Mouse (Mus musculus): ENCODE results near the gene Msi2.

Gene Msi2

DNA sequence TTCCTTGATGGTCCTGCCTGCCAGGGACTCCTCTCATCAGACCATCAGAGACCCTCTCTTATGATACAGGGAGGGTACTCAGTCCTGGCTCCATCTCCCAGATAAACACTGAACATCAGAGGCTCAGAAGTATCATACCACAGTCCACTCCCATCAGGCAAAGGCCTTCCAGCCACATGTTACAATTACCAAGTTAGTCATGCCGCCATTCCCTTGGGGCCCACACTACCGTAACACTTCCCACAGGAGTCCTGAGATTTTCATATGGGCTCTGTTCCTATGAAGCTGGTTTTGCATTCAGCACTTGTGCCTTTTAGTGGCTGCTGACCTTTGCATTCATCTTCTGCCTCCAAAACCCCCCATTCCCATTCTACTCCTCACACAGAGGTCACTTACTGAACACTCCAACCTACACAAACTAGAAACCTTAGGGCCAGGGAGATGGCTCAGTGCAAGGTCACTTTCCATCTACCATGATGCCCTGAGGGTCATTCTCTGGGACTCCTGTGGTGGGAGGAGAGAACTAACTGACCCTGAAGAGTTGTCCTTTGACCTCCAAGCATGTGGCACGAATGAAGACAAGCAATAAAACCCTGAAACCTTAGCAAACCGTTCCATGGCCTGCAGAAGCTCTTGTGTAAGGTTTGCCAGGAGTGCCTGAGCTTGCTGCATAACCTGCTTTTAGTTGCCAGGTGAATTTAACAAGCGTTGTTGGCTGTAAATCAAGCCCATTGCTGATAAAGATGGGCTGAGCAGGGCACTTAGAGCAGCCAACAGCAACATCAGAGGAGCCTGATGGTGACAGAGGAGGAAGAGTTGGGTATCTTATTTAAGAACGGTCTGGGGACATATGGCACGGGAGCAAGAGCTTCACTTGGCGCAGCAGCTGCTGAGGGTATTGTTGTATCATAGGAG lies 323.0 kb downstream of the Msi2 start:
- DNase-seq, result no peak

DNA sequence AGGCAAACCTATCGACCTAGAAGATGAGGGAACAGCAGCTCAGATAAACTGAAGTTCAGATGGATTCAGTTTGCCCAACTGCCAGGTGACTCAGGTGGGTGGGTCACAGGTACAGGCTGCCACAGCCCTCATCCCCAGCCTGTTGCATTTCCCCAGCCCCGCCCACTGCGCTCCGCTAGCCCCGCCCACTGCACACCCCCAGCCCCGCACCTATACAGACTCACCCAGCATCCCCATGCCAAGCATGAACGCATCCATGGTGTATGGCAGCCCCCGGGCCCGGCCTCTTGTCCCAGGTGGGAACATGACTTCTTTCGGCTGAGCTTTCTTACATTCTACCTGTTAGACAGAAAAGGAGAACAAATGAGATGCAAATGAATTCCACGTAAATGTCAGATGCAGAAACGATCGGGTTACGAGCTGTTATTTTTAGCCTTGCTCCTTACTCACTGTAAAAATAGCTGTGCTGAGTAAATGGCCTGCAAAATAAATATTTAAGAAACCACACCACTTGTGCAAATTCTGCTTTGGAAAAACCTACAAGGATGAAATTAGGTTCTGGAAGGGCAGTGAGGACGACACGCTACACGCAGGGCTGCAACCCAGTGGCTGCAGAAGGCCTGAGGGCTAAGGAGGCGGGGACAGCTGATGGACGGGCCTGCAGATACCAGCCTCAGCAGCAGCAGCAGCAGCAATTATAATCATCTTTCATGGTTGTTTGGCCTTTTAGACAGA lies 323.8 kb downstream of the Msi2 start:
- no peak for DNase-seq

DNA sequence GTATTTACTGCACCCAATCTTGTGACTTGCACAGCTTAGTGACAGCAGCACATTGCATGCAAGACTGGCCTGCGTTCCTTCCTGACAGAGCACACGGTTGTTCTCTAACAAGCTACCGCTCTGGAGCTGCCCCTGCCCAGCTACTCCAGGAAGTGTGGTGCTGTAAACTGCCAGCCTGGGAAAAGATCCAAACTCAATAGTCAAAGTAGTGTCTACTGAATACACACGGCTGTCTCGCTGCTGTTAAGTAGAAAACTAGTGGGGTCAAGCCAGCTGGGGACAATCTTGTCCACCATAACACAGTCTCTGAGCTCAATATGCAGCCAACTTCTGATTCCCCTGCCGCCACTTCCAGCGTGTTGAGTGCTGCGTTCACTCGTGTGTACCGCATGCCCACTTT lies 325.6 kb downstream of the Msi2 start:
- peak; percentile 13 to 35 for DNase-seq

DNA sequence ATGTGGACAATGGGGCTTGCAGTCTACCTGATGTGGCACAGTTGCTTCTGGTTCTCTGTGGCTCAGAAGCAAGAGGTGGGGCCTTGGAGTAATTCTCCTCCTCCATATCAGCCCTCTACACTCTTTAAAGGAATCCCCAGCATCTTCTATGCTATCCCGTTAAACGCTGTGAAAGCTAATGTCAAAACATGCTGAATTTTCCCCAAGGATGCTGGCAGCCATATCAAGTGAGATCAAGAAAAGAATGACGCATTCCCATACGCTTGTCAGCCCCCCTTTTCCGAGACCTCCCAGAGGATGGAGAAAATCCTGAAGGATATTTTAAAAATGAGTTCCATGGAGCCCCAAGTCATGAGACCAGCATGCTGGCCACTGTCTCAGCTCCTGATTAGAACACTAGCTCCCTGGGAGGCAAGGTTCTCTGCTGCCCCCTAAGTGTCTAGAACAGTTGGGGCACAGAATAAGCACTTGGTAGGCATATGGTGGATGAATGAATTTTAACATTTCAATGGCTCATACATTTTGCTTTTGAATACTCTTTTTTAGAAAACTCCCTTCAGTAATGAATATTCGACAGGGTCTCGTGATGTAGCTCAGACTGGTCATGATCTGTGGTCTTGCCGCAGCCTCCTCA lies 327.0 kb downstream of the Msi2 start:
- no peak for DNase-seq

DNA sequence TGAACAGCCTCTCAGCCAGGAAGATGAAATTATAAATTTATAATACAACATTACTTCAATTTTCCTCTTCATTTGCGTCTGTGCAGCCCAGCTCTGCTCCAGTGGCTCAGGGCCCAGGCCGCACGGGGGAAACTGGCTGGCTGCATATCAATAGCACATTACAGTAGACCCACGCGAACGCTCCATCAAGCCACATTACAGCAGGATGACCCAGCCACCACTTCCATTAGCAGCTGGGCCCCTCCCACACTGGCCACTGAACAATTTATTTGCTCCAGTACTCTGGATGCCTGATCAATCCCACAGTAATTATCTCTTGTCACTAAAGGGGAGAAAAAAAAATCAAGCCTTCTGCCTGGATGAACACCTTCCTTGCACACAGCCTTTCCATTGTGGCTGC lies 328.8 kb downstream of the Msi2 start:
- no peak for DNase-seq

DNA sequence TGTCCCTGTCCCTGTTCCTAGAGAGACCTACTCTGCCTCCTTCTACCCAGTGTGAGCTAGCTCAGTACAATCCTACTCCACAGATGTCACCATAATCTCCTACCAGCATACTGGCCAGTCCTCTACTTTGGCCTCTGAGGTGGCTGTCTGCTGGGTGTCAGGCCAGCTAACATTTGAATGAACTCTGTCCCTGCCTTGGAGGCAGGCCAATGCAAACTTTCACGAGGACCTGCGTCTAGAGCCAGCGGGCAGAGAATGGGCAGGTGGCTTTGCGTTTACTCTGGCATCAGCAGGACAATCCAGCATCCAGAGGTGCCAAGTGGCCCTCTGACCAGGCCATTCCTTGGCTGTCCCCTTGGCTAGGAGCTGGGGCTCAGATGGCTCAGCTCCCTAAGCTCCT lies 331.4 kb downstream of the Msi2 start:
- peak; percentile 53 to 73 for DNase-seq

DNA sequence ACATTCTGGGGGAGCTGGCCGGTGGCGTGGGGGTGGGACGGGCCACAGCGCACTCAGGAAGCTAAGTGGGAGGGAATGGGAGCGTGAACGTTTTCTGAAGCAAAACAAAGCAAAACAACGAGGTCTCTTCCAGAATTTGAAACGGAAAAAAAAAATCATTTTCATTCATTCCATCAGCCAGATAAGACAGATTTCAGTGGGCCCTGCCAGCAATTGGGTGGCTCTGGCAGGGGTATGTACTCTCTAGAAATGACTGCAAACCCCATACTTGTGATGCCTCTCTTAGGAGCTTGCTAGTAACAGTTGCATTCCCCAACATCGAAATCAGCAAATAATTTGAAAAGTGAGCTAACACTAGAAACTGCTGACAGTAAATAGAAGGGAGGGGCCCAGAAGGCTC lies 335.9 kb downstream of the Msi2 start:
- no peak for DNase-seq

DNA sequence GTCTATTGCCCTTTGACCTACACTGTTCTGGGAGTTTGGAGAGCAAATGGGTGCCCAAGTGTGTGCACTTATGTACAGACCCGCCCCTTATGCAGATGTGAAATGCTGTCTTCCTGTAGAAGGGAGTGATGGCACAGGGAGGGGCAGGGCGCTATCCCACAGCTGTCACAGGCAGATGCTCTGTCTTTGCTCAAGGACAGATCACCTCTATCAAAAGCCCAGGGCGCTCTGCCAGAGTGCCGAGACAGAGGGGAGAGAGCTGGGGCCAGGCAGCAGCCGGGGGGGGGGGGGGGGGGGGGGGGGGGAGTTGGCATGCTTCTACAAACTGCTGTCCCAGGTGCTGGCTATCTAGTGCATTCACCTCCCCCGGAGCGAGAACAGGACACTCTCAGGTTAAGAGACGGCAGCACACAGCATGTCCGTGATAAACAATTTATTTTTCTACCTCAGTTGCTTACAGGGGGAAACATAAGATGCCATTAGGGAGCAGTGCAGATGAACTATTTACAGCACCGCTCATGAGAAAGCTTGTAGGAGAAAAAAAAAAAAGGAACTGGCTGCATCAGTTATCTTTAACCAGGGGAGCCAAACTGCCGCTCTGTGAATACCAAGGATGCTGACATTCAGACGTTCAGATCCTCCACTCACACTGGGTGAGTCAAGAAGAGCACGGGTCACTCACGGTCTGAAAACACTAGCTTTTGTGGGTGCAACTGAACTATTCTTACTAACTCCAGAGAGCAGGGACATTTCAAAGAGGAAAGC lies 337.0 kb downstream of the Msi2 start:
- DNase-seq, result no peak

DNA sequence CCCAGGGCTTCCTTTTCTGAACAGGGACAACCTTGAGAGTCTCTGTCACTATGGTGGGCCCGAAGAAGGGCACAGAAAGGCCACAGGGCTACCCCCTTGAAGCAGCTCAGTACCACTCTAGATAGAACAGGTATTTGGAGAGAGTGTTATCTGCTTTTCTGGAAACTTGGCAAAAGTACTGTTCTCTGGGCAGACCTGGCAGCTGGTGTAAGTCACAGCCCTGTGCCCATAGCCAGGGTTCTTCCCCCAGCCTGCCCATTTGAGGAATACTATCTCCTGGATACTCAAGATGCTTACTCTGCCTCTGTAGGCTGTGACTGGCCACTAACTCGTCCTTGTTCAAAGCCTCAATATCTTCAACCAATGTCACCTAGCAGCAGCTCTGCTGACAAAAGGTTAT lies 338.7 kb downstream of the Msi2 start:
- no peak for DNase-seq

DNA sequence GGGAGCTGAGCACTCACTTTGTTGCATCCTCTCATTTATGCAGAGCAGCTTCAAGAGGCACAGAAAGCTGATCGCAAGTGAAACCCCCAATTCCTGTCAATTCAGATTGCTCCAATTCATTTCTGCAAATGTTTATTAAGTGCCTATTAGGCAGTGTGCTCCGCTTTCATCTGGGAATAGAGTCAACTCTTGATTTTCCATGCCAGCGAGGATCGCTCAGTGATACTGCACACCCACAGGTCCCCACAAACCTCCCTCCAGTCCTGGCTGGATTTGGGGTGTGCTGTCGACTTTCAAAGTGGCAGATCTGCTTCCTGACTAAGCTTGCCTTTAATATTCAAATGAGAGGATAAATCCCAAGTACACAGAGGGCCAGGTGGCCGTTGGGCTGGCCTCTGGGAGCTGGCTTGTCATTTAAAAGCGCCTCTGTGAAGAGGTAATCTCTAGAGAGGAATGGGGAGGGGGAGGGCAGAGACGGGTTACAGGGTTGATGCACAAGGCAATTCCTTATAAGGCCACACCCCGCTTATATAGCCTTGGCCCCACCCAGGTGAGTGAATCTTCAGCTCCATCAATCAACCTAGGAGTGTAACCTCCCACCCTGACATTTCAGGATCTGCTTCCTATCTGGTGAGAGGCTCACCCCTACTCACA lies 339.5 kb downstream of the Msi2 start:
- no peak for DNase-seq

DNA sequence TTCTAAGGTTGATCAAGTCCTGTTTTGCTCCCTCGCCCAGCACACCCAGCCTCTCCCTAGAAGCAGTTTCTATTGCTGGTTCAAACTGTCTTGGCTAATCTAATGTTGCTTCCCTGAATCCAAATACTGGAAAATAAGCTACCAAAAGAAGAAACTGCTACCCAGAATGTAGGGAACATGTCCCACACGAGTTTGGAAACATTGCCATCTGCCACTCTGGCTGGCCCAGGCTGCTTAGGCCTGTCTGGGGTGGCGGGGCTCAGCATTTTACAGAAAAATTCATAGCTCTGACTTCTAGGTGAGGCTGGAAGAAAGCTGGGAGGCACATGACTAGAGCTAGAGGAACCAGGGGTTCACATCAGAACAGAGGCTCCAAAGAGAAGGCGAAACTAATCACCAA lies 345.7 kb downstream of the Msi2 start:
- DNase-seq, result no peak

DNA sequence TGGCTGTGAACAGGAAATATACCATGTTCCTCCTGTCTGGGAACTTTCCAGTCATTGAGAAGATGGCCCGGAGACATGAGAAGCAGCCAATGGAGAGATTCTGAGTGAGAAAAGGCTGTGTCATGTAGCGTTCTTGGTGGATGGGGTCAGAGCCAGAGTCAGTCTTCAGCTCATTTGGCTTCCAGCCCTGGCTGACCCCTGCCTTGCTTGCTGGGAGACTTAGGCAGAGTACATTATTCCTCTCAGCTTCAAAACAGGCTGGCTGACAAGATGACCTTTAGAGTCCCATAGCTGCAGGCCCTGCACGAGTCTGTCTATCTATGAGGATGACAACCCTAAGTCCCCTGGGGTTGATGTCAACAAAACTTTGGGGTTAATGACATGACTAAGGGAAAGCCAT lies 348.4 kb downstream of the Msi2 start:
- DNase-seq, result peak; percentile 15 to 67

DNA sequence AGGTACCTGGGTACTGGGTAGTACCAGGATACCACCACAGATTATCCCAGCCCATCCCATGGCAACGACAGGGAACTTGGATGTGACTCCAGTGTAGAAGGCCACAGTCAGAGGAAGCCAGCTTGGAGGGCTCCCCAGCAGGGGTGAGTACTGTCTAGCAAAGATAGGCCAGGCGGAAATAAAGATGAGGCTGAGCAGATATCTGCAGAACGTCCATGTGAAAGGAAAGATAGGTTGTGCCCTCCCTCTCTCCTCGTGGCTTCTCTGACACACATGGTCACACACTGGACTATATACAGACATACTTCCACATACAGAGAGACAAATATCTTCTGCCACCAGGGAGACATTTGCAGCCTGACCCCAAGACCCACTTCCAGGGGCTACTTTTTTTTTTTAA lies 350.8 kb downstream of the Msi2 start:
- no peak for DNase-seq

DNA sequence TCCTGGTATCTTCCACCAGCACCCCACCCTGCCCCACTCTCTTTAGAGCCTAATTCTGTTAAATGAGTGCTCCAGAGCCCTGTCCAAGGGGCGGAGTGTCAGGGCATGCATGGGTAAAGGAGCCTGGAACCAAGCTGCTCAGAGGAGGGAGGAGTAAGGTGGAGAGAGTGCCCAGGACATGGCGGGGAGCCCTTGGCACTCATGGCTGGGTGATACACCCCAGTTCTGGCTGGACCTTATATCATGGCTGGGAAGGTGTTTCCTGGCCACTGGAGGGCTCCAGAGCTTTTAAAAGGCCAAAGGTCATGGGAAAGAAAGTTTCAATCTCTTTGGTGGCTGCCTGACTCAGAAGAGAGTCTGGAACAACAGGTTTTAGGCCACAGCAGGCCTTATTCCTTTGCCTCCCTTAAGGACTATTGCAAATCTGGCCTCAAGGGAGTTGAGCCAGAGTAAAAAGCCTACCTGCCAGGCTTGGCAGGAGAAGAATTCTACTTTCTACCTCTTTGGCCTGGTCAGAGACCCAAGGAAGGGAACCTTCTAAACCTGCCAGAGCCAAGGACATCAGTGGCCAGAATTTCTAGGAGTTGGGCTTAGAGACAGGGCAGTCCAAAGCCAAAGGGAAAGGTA lies 352.3 kb downstream of the Msi2 start:
- no peak for DNase-seq

DNA sequence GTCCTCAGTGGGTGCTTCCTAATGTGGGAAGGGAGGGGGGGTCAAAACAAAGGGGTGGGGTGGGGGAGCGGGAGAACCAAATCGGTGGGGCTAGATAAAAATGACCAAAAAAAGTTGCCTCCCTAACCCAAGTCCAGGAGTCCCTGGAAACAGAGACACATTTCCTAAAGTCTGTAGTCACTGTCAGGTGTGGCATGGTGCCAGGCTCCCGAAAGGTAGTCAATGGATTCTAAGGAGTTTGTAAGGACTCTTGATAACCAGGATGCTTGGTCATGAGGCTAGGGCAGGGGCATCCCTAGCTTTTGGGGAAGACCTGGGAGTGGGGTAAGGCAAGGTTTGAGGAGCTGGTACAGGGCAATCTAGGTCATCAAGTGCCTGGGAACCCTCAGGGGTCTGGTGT lies 354.1 kb downstream of the Msi2 start:
- no peak for DNase-seq

DNA sequence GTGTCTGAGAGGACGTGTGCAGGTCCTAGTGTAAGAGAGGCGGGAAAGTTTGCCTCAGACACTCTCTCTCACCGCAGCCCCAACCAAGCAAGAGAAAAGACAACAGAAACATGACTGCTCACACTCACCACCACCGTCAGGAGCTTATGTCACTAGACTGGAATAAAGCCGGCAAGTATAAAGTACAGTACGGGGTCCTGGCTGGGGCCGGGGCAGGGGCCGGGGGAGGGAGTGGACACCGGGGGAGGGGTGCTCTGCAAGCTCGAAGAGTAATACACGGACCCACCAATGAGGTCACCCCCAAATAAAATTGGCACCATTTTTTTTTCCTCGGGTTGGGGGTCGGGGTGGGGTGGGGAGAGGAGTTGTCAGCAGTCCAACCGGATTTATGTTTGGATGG lies 354.8 kb downstream of the Msi2 start:
- no peak for DNase-seq

DNA sequence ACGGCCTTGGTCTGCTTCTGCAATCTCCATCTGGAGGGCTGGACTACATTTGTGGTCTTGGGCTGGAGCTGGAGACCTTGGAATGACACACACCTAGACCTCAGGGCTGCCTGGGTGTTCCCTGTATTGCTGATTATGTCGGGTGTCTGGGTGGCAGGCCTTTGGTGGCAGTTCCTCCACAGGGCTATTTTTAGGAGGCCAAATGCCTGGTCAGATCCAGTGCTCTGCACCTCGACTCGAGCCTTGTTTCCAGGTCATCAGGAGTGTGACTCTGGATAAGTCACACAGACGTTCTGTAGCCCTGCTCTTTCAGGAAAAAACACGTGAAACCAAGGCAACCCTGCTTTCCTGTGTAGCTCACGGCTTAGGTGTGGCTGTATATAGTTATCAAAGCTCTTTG lies 358.6 kb downstream of the Msi2 start:
- DNase-seq, result no peak

DNA sequence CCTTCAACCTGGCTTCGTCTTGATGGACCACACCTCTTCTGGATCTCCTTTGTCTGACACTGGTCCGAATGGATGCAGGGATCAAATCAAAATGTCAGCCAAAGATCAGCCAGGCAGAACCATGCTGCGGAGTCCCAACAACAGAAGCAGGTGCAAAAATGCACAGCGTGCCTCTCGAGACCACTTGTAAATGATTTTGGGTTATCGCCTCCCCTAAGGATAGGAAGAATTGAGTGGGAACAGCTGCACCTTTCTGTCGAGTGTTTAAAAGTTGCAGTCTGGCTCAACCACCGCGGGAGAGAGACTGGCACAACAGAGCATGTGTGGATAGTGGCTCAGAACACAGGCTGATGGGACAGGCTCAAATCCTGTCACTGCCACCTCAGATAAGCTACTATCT lies 361.0 kb downstream of the Msi2 start:
- DNase-seq, result no peak

DNA sequence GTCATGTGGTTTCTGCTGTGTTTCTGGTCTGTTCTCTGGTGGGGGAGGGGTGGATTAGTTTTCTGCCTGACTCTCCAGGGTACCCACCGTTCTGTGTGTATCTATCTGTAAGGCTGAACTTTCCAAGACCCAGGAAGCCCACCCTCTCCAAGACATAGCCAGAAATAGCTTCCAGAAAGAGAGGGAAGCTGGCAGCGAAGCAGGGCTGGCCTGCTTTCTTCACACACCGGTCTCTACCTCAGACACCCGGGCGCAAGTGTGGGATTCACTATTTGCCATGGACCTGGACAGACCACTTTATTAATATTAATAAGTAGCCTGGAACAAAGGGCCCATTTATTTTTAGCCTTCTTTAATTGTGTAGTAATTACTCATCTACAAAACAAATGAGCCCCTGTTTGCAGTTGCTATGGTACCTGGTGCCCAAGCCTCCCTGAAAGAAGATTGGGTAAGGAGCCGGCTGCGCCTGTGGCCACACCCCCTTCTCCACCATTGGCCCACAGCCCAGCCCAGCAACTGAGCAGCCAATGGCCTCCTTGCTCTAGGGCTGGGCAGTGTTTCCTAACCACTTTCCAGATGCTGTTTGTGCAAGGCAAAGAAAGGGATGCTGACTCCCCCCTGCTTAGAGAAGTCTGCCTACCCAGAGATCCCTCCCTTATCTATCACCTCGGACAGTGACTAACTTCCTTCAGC lies 361.6 kb downstream of the Msi2 start:
- peak; percentile 69 to 77 for DNase-seq

DNA sequence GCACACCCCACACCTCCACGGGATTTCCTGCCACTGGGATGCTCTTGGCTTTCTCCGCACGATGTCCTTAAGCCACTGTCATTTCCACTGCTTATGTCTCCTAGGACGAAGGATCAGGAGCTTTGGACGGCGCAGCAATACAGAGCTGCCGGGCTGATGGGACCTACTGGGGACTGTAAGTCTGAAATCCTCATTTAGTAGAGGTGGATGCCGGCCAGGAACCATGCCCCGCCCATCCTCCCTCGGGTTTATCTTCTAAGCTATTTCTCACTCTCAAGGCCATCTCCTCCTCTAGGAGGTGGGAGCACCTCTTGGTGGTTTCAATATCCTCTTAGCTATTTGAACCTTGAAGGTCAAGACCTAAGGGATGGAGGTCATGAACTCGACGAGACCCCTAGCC lies 362.3 kb downstream of the Msi2 start:
- DNase-seq, result no peak

DNA sequence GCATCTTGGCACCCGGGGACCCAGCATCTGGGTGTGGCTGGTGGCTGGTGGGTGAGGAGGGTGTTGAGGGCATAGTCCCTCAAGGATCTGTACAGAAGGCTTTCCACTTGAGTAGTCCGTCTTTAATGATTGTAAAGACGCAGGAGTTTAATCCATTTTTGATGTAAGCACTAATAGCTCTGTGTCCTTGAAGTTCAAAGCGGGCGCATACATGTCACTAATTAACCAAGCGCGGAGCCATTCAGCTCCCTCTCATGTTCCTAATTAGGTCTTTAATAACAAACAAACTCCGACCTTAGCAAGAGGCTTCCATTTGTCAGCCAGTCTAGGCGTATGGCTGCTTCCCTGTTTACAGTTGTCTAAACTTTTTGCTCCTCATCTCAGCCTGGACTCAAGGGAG lies 363.5 kb downstream of the Msi2 start:
- DNase-seq, result no peak
